Mouse (Mus musculus): ENCODE data around the gene Tmem151a. TPM values are rescaled to one million over a fixed set of nuclear protein-coding genes. Genes with fewer than 3 reads are reported as not detected.
A peak's percentile ranks its signal among the peaks of the same experiment; 100 is the strongest.

Gene Tmem151a
- polyA plus RNA-seq, 1 experiment from 2014 or later, result 0.79 TPM

DNA sequence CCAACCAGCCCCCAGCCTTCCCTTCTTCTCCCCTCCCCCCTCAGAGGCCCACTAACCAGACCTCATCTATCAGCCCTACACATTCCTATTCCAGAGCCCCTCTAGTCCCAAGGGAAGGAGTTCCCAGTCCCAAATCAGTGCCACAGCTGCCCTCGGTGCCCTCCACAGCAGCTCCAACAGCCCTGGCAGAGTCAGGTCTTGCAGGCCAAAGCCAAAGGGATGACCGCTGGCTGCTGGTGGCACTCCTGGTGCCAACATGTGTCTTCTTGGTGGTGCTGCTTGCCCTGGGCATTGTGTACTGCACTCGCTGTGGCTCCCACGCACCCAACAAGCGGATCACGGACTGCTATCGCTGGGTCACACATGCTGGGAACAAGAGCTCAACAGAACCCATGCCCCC, 15.4 kb downstream of the Tmem151a start:
- no peak overlapping the region for H3K9ac ChIP-seq (replicated peaks)
- H3K27ac ChIP-seq (ENCODE audit: low read depth), result no peak overlapping the region
- TF ChIP-seq EP300 (IDR thresholded peaks at IDR 0.05; ENCODE audit: low read depth) (no peak), CTCF (IDR thresholded peaks at IDR 0.05; ENCODE audit: low read depth) (no peak)
- H3K4me1 ChIP-seq (ENCODE audit: insufficient read depth), result peaks cover 28% of the 10 kb centered on the region
- ATAC-seq (no peak), DNase-seq (no peak)
- no peaks in the 10 kb centered on the region for H3K36me3 ChIP-seq (replicated peaks; ENCODE audit: insufficient read depth, low read length)
- no peaks in the 10 kb centered on the region for H3K9me3 ChIP-seq (ENCODE audit: low read length)
- H3K4me2 ChIP-seq (ENCODE audit: low read depth, low read length), result no peak overlapping the region
- H3K4me3 ChIP-seq (ENCODE audit: low read depth, low read length), result no peak overlapping the region
- H3K27me3 ChIP-seq (ENCODE audit: insufficient read depth, low read length), result peaks cover 55% of the 10 kb centered on the region
- whole genome bisulfite sequencing (ENCODE audit: insufficient replicate concordance), result 84% methylated on average over 7 of the region's 7 CpGs

GRCm38 (mm10) chr19:5069486-5069885, 15.8 kb downstream of the Tmem151a start:
- Histone ChIP-seq H3K27ac (ENCODE audit: low read depth) (no peak overlapping the region), H3K9ac (replicated peaks) (no peak overlapping the region), H3K4me1 (ENCODE audit: insufficient read depth) (peaks cover 28% of the 10 kb centered on the region), H3K36me3 (replicated peaks; ENCODE audit: insufficient read depth, low read length) (no peaks in the 10 kb centered on the region), H3K9me3 (ENCODE audit: low read length) (no peaks in the 10 kb centered on the region), H3K4me2 (ENCODE audit: low read depth, low read length) (no peak overlapping the region), H3K4me3 (ENCODE audit: low read depth, low read length) (no peak overlapping the region), H3K27me3 (ENCODE audit: insufficient read depth, low read length) (peaks cover 55% of the 10 kb centered on the region)
- TF ChIP-seq EP300 (IDR thresholded peaks at IDR 0.05; ENCODE audit: low read depth), result no peak
- no peak for TF ChIP-seq CTCF (IDR thresholded peaks at IDR 0.05; ENCODE audit: low read depth)
- ATAC-seq (no peak), DNase-seq (no peak)
- WGBS (ENCODE audit: insufficient replicate concordance), result 77% methylated on average over 5 of the region's 5 CpGs

GRCm38 (mm10) chr19:5068570-5069234, 16.6 kb downstream of the Tmem151a start:
- peak overlapping the region; percentile 45 for H3K4me3 ChIP-seq (ENCODE audit: low read depth, low read length)
- ATAC-seq (no peak), DNase-seq (no peak)
- TF ChIP-seq CTCF (IDR thresholded peaks at IDR 0.05; ENCODE audit: low read depth) (no peak), EP300 (IDR thresholded peaks at IDR 0.05; ENCODE audit: low read depth) (no peak)
- H3K4me2 ChIP-seq (ENCODE audit: low read depth, low read length), result peak overlapping the region; percentile 69
- H3K9ac ChIP-seq (replicated peaks), result no peak overlapping the region
- no peaks in the 10 kb centered on the region for H3K36me3 ChIP-seq (replicated peaks; ENCODE audit: insufficient read depth, low read length)
- H3K9me3 ChIP-seq (ENCODE audit: low read length), result no peaks in the 10 kb centered on the region
- peaks cover 28% of the 10 kb centered on the region for H3K4me1 ChIP-seq (ENCODE audit: insufficient read depth)
- H3K27ac ChIP-seq (ENCODE audit: low read depth), result no peak overlapping the region
- 53% methylated on average over 21 of the region's 21 CpGs for WGBS (ENCODE audit: insufficient replicate concordance)
- peaks cover 54% of the 10 kb centered on the region for H3K27me3 ChIP-seq (ENCODE audit: insufficient read depth, low read length)

- DNase-seq (peak; percentile 57), ATAC-seq (peak; percentile 19; the same call in 1 of the 2 replicates)
- H3K4me2 ChIP-seq (ENCODE audit: low read depth, low read length), result peak within 1 kb of the TSS; percentile 69
- WGBS (ENCODE audit: insufficient replicate concordance), result 2% methylated on average over 51 of the region's 56 CpGs
- H3K27me3 ChIP-seq (ENCODE audit: insufficient read depth, low read length), result peaks cover 50% of the 10 kb centered on the region
- H3K36me3 ChIP-seq (replicated peaks; ENCODE audit: insufficient read depth, low read length), result no peaks in the 10 kb centered on the region
- H3K9ac ChIP-seq (replicated peaks), result peak within 1 kb of the TSS; percentile 44; the same call in 1 of the 2 replicates
- TF ChIP-seq CTCF (IDR thresholded peaks at IDR 0.05; ENCODE audit: low read depth) (no peak), EP300 (IDR thresholded peaks at IDR 0.05; ENCODE audit: low read depth) (no peak)
- H3K9me3 ChIP-seq (ENCODE audit: low read length), result no peaks in the 10 kb centered on the region
- peaks cover 28% of the 10 kb centered on the region for H3K4me1 ChIP-seq (ENCODE audit: insufficient read depth)
- peak within 1 kb of the TSS; percentile 45 for H3K4me3 ChIP-seq (ENCODE audit: low read depth, low read length)
- peak within 1 kb of the TSS; percentile 44; the same call in 1 of the 2 replicates for H3K27ac ChIP-seq (ENCODE audit: low read depth)
These were observed 17.3 kb downstream of the Tmem151a start, which contains the start of gene Cd248 for GRCm38 (mm10) chr19:5067867-5068569. TSS of gene Cd248 (plus strand) at chr19:5068078.

- Histone ChIP-seq H3K4me1 (ENCODE audit: insufficient read depth) (peaks cover 20% of the 10 kb centered on the region), H3K27me3 (ENCODE audit: insufficient read depth, low read length) (peaks cover 53% of the 10 kb centered on the region), H3K27ac (ENCODE audit: low read depth) (peak overlapping the region; percentile 44; the same call in 1 of the 2 replicates), H3K4me2 (ENCODE audit: low read depth, low read length) (peak overlapping the region; percentile 69), H3K9ac (replicated peaks) (no peak overlapping the region), H3K36me3 (replicated peaks; ENCODE audit: insufficient read depth, low read length) (no peaks in the 10 kb centered on the region), H3K4me3 (ENCODE audit: low read depth, low read length) (no peak overlapping the region), H3K9me3 (ENCODE audit: low read length) (no peaks in the 10 kb centered on the region)
- WGBS (ENCODE audit: insufficient replicate concordance), result 8% methylated on average over 15 of the region's 15 CpGs
- DNase-seq, result peak; percentile 34
- peak; percentile 77 for ATAC-seq
- TF ChIP-seq EP300 (IDR thresholded peaks at IDR 0.05; ENCODE audit: low read depth), result no peak
- TF ChIP-seq CTCF (IDR thresholded peaks at IDR 0.05; ENCODE audit: low read depth), result no peak
These were observed 18.1 kb downstream of the Tmem151a start for GRCm38 (mm10) chr19:5067040-5067799.

- Histone ChIP-seq H3K9ac (replicated peaks) (no peak overlapping the region), H3K36me3 (replicated peaks; ENCODE audit: insufficient read depth, low read length) (no peaks in the 10 kb centered on the region), H3K27me3 (ENCODE audit: insufficient read depth, low read length) (peaks cover 32% of the 10 kb centered on the region), H3K4me1 (ENCODE audit: insufficient read depth) (peaks cover 8% of the 10 kb centered on the region), H3K4me3 (ENCODE audit: low read depth, low read length) (no peak overlapping the region), H3K9me3 (ENCODE audit: low read length) (no peaks in the 10 kb centered on the region), H3K4me2 (ENCODE audit: low read depth, low read length) (no peak overlapping the region), H3K27ac (ENCODE audit: low read depth) (no peak overlapping the region)
- 50% methylated on average over 7 of the region's 7 CpGs for WGBS (ENCODE audit: insufficient replicate concordance)
- ATAC-seq (no peak), DNase-seq (no peak)
- TF ChIP-seq CTCF (IDR thresholded peaks at IDR 0.05; ENCODE audit: low read depth), result no peak
- TF ChIP-seq EP300 (IDR thresholded peaks at IDR 0.05; ENCODE audit: low read depth), result no peak
These were observed 20.2 kb downstream of the Tmem151a start for GRCm38 (mm10) chr19:5065104-5065503.

Data from liver, postnatal 0 days (tissue).